Mouse (Mus musculus): ENCODE results near the gene Ube2g1.
"Not testable (repeated sequence)": the region's sequence is repeated elsewhere in the genome, so short reads cannot be mapped to it uniquely, and the experiment has no call there.

The Ube2g1 gene

DNA sequence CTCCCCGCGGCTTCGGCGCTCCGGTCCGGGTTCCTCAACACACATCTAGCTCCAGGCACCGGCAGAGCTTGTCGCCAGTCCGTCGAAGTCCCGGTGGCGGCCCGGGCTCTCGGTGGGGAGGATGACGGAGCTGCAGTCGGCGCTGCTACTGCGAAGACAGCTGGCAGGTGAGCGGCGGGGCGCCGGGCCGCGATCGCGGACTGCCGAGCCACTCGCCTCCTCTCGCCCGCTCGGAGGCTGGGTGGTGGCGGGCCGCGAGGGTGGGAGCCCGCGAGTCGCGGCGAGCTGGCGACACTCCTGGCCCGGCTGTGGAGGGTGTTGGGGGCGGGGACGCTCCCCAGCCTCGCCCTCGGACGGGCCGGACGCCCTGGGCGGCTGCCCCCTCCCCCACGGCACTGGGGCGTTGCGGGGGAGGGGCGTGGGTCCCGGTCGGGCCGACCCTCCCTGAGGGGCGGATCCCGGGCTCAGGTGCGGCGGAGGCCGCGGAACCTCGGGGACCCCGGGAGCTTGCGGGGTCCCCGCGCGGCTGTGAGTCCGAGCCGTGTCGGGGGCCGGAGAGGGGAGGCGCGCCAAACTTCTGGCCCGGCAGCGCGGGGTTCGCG is 487 bp downstream of the Ube2g1 start:
- DNase-seq, result peak; percentile 76

DNA sequence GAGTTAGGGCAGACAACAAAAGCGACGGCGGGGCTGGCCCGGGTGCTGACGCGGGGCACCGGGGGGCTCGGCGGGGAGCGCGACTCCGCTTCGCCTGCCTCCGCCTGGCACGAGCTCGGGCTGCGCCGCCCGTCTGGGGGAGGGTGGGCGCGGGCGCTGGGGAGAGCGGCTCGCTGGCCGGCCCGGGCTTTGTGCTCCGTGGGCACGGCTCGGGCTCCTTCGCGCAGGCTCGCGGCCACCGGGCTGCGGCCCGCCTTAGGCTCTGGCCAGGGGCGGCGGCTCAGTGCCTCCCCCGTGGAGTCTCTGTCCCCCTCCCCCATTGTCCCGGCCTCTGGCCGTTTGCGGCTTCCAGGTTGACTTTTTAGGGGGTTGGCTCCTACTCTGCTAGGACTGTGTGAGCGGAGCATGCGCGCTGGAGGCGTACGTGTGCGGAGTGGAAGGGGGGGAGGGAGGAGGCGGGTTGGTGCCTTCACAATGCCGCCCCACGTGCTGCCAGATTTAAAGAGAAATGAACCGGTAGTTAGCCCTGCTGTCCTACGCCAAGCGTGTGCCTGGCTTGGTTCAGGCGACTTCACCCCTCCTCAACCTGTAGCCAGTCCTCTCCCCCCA is 1.1 kb downstream of the Ube2g1 start:
- peak; percentile 87 for DNase-seq

DNA sequence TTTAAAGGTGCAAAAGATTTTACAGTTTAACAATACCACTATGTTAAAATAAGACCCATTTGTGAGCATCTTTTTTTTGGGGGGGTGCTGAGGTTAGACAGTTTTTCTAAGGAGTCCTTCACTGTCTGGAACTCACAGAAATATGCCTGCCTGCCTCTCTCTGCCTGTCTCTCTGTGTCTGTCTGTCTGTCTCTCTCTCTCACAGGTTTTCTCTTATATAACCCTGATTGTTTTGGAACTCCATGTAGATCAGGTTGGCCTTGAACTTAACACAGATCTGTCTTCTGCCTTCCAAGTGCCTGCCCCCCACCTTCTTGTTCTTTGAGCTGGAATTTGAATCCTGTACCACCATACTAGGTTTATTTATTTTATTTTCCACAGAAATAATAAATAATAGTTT is 2.2 kb downstream of the Ube2g1 start:
- no peak for DNase-seq

DNA sequence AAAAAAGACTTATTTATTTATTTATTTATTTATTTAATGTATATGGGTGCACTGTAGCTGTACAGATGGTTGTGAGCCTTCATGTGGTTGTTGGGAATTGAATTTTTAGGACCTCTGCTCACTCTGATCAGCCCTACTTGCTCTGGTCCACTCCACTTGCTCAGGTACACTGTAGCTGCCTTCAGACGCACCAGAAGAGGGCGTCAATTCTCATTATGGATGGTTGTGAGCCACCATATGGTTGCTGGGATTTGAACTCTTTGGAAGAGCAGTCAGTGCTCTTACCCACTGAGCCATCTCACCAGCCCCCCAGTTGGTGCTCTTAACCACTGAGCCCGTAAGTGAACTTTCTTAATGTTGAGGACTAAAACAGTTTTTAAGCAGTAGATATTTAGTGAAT is 7.3 kb downstream of the Ube2g1 start:
- DNase-seq, result not testable (repeated sequence)

DNA sequence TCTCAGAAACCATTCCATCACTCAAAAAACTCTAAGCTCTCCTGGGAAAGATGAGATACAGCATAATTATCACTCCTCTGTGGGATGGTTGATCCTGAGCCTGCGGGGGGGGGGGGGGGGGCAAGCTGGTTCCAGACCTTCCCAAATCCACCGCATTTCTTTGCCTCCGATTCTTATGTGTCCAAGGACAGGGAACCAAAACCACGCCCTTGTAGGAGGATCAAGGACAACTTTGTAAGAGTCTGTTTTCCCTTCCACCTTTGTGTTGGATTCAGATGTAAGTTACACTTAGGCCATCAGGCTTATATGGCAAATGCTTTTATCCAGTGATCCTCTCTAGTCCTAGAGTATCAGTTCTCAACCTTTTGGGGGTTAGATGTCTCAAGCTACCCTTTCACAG is 8.8 kb downstream of the Ube2g1 start:
- DNase-seq, result no peak

DNA sequence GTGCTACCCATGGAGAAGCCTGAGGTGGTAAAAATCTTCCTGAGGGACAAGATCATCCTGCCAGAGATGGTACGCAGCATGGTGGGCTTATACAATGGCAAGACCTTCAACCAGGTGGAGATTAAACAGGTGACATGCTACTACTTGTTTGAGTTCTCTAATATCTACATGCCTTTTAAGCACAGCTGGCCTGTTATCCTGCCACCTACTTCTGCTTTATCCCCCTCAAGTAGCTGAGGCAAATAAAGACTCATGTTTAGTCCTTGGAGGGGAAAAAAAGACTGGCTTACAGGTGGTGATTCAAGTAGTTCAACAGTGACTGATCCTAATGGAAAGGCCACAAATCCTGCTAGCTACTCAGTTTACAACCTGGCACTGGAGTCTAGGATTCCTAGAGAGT is 11.4 kb downstream of the Ube2g1 start:
- no peak for DNase-seq

DNA sequence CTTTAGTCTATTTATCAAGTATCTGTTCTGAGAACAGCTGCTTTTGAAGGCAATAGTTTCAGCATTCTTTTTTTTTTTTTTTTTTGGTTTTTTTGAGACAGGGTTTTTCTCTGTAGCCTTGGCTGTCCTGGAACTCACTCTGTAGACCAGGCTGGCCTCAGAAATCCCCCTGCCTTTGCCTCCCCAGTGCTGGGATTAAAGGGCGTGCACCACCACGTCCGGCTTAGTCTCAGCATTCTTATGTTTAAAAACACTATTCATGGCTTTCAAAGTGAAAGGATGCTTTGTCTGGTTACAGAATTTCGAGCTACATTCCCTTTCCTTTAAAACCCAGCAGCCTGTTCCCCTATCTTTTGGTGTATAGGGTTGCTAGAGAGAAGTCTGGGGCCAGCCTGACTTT is 35.6 kb downstream of the Ube2g1 start:
- no peak for DNase-seq

DNA sequence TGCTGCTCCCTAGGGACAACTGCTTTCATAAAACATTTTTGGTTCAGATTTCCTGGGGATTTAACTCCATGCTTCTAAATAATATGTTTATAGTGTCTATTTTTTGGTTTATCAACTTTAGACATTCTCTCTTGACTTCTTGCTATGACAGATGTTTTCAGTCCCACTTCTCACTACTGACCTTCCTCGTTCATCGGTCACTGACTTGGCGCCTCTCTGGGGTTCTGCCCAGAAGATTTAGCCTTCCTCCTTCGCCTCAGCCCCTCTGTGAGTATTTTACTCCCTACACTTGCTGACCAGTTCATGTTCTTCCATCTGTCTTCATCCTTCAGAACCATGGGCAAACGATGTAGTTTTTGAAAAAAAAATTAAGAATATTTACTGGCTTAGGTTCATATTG is 38.3 kb downstream of the Ube2g1 start:
- no peak for DNase-seq

DNA sequence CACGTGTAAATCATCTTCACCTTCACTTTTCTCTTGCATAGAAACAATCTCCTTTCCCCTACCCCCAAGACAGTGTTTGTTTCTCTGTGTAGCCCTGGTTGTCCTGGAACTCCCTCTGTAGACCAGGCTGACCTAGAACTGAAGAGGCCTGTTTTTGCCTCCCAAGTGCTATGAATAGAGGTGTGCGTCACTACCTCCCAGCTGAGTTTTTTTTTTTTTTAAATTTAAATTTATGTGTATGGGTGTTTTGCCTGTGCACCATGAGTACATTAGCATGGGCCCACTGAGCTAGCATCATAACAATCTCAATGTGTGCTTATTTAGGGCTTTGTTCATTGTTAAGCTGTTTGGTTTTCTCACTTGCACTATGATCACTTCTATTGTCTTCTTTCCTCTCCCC is 43.3 kb downstream of the Ube2g1 start:
- no peak for DNase-seq

DNA sequence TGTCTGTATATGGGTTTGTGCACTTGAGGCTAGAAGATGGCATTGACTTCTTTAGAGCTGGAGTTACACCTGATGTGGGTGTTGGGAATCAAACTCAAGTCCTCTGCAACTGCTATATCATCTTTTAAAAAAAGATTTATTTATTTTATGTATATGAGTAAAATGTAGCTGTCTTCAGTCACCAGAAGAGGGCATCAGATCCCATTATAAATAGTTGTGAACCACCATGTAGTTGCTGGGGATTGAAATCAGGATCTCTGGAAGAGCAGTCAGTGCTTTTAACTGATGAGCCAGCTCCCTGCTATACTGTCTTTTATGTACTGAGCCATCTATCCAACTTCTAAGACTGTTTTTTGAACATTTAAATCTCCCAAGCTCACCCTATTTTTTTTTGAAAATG is 52.8 kb downstream of the Ube2g1 start:
- DNase-seq, result no peak

DNA sequence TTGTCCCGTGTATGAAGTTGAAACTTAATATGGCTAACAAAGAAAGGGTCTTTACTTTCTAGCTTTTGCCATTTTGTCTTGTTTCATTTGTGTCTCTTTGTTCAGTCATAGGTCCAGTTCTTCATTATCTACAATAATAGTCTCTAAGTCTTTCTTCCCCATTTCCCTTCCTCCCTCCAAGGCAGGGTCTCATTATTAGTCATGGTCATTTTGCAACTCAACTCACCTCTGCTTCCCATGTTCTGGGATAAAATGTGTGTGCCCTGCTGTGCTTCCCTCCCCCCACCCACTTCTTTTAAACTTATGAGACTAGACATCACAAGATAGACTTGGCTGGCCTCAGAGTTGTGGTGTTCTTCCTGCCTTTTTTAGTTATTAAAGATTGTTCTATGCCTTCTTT is 53.3 kb downstream of the Ube2g1 start:
- DNase-seq, result no peak

DNA sequence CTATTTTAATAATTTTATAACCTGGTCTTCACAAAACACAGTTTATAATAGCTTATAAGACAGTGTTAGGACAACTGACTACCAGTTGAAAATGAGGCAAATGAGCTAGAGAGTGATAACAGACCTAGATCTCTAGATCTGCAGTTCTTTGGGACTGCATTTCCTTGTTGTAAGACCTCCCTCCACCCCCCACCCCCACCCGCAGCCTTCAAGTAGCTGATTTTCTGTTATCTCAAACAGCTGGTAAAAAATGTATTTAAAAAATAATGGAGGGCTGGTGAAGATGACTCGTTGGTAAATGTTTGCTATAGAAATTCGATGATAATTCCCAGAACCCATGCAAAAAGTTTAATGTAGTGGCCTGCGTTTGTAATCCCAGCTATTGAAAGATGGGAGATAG is 57.6 kb downstream of the Ube2g1 start:
- no peak for DNase-seq

DNA sequence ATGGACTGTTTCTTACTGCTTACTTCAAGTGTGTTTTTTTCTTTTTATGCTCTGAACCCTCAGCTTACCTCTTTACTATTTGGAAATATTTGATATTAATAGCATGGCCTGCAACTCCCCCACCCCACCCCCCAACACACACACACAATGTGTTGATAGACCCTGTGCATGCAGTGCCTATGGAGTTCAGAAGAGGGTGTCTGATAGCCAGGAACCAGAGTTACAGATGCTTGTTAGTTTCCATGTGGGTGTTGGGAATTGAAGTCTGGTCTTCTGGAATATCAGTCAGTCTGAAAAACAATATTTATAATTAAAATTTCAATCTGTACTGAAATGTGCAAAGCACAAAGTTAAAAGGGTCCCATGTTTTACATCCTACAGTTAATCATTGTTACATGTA is 63.6 kb downstream of the Ube2g1 start:
- no peak for DNase-seq

DNA sequence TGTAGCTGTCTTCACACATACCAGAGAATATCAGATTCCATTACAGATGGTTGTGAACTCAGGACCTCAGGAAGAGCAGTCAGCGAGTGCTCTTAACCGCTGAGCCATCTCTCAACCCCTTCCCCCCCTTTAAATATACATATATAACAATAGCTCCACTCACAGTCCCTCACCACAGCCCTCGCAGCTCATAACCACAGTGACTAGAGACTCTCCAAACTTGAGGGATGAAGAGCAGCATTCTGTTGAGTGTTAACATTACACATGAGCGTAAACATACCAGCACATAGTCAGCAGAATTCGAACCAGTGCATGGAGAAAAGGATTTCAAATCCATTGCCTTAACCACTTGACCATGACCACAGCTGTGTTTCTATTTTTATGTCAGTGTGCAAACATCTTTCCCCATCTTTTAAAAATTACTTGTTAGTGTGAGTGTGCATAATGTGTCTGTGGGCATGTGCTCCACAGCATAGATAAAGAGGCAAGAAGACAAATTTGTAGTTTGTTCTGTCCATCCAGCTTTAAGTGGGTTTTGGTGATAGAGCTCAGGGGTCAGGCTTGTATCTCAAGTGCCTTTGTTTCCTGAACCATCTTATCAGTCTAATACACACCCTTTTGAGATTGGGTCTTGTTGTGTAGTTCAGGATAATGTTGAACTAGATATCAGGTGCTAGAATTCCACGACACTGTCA is 64.4 kb downstream of the Ube2g1 start:
- no peak for DNase-seq

DNA sequence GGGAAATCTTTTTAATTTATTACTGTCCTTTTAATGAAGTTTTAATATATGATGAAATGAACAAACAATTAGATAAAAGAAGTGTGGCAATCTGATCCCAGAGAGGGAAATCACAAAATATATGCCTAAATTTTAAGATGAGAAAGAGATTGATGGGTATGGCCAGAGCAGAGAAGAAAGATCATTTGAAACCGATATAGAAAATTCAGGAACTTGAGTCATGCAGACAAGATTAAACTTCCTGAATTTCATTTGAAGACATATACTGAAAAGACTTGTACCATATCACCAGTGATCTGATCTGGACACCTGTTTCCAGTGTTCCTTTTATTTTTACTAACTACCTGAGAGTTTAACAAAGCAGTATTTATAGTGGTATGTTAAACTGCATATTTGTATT is 65.4 kb downstream of the Ube2g1 start:
- DNase-seq, result no peak

DNA sequence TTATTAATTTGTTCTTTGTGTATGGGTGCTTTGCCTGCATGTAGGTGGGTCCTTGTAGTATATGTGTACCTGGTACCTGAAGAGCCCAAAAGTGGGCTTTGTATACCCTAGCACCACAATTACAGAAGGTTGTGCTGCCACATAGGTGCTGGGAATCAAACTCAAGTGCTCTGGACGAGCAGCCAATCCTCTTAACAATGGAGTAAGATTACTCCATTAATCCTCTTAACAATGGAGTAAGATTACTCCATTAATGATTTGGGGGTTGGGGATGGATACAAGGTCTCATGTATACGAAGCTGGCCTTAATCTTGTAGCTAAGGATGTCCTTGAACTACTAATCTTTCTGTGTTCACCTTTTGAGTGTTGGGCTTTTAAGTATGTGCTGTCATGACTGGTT is 68.2 kb downstream of the Ube2g1 start:
- no peak for DNase-seq

DNA sequence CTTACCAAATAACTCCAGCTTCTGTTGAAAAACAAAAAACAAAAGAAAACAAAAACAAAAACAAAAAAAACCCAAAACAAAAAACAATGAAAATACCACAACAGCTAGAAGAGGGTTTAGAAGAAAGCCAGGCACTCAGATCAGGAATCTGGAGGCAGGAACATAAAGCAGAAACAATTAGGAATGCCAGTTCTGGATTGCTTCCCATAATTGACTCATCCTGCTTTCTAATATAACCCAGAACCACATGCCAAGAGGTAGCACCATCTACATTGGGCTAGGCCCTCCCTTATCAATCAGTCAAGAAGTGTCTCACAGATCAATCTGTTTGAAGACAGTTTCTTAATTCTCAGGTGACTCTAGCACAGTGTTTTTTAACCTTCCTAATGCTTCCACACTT is 73.6 kb downstream of the Ube2g1 start:
- DNase-seq, result no peak

DNA sequence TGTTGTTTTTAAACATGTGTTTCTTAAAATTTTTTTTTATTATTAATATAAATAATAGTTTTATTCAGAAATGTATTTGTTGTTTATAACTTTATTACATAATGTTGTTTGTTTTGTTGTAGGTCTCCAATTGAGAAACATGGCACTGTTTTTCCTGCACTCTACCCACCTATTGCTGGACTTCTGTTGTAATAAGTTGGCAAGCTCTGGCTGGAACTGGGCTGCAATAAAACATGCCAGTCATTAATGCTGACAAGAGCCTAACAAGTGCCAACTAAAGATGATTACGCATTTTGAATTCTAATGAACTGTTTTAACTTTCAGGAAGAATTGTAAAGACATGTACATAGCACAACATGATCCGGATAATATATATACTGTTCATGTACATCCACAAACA is 76.3 kb downstream of the Ube2g1 start:
- DNase-seq, result no peak

DNA sequence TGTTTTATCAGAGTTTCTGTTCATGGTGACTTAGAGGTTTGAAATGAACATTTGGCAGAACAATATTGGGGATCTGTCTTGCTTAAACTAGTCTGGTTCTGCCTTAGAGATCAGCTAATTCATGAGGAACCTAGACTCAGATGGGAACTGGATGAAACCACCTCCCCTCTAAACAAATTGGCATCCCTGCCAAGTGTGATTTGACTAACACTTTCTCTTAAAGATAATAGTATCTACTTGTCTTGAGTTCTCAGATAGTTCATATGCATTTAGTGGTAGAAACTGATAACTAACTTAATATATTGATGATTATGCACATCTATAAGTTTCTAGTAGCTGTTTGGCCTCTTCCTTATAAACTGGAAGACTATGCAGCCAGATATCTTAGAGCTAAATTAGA is 79.6 kb downstream of the Ube2g1 start:
- DNase-seq, result no peak

DNA sequence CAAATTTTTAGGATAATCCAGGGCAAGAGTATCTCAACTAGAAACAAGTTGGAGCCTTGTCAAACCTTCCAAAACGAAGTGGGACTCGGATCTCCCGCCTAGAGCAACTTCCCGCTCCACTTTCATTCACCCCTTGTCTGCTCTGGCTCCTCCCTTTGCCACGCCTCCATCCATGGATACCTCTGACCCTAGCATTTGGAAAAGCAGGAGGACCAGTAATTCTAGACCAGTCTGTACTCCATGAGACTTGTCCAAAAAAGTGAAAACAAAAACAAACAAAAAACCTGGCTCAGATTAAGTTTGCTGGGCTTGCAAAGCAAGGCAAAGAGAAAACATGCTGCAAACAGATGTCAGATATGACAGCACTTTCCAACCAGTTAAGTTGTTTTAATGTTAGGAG is 81.2 kb downstream of the Ube2g1 start:
- DNase-seq, result no peak

DNA sequence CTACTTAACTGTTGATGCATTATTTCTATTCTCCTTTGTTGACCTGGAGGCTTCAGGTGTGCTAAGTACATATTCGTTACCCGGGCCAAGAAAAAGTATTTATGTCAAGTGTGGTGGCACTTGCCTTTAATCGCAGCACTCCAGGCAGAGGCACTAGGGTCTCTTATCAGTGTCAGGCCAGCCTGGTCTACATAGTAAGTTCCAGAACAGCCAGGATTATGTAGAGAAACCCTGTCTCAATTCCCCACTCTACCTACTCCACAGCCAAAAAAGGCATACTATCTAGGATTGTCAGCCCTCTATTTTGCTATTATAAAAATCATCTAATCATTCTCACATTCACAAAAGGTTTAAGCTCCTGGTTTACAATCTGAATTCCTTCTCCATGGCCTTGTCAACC is 82.0 kb downstream of the Ube2g1 start:
- DNase-seq, result no peak

DNA sequence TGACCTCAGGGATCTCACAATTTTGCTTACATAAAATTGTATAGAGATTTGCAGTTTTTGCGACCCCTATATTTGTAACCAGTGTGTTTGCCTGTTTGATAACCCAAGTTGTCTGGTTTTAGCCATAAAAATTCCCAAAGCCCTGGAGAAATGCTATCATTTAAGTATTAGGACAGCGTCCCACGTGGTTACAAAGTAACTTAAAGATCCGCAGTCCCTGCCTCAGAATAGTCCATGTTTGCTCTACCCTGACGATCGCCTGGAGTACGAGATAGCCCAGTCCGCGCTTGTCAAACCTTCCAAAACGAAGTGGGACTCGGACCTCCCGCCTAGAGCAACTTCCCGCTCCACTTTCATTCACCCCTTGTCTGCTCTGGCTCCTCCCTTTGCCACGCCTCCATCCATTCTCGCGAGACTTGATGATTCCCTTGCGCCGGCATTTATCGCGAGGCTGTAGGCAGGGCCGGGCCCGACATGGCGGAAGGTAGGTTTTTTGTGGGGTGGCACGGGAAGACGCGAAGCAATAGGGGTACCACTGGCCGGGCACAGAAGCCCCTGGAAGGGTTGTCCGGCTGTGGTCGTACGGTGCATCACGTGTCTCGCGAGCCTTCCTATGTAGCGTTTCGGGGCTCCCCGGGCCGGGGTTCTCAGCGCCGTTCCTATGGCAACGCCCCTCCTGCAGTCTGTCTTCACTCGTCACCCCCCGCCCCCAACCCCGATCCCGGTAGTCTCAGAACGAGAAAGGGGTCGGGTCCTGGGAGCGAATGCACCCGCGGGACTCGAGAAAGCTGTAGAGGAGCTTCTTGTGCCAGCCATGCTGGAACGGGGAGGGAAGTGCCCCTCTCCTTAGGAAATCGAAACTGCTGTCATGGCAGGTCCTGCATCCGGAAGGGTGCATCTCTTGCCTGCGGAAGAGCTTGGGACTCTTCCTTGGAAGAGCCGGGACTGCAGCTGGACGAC is 82.7 kb downstream of the Ube2g1 start, which contains the start of gene Ankfy1:
TSS of gene Ankfy1 (plus strand) at position 456 of the 960 bp plus-strand sequence.
- DNase-seq, result peak; percentile 93

DNA sequence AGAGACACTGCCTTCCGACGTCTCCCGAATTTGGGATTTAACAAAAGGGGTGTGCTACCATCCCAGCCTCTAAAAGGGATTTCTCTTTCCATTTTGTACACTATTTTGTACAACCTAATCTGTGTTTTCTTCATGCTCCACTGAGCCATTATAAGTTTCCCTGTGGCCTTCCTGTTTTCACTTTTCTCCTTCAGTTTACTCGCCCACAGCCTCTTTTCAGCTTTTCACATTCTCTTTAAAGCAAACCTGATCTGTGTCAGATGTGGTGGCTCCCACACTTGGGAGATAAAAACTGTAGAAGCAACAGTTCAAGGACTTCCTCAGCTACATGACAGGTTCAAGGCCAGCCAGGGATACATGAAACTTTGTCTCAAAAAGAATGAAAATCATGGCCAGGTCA is 85.3 kb downstream of the Ube2g1 start:
- DNase-seq, result no peak

DNA sequence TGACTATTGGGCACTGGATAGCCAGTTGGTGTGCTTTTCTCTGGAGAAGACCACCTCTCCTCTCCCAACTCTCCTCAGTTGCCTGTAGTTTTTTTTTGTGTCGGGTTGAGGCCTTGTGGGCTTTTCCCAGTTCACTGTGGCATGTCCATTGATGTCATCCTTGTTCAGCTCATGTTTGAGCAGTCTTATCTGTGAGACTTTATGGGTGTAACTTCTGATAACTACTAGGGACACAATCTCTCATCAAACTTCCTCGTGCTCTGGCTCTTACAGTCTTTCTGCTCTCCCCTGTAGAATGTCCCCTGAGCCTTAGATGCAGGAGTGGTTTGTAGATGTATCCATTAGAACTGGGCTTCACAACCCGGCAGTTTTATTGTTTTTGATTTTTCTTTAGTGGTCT is 87.9 kb downstream of the Ube2g1 start:
- no peak for DNase-seq

Data from right cerebral cortex, postnatal 25 days (tissue).